Mouse (Mus musculus): ENCODE results near the gene Mex3a. TPM values are rescaled to one million over a fixed set of nuclear protein-coding genes. Genes with fewer than 3 reads are reported as not detected.

Gene Mex3a
- polyA plus RNA-seq, 1 experiment from 2014 or later, result 18.6 TPM

- peak; percentile 52 for ATAC-seq (ENCODE audit: low FRiP score, low TSS enrichment)
- Histone ChIP-seq H3K4me2 (replicated peaks; ENCODE audit: low read depth, low read length) (no peak overlapping the region), H3K36me3 (ENCODE audit: insufficient read depth, low read length) (peaks cover 77% of the 10 kb centered on the region), H3K27ac (ENCODE audit: low read length) (peak overlapping the region; percentile 52; the same call in 1 of the 2 replicates), H3K4me1 (ENCODE audit: insufficient read depth, low read length) (peaks cover 25% of the 10 kb centered on the region), H3K4me3 (ENCODE audit: low read length) (no peak overlapping the region), H3K27me3 (ENCODE audit: insufficient read depth, low read length) (no peaks in the 10 kb centered on the region), H3K9ac (replicated peaks; ENCODE audit: low read length) (peak overlapping the region; percentile 1; the same call in 1 of the 2 replicates), H3K9me3 (ENCODE audit: low read length) (no peaks in the 10 kb centered on the region)
- 43% methylated on average over 4 of the region's 4 CpGs for WGBS
Measured at GRCm38 (mm10) chr3:88561989-88562388, 29.8 kb downstream of the Mex3a start.

GRCm38 (mm10) chr3:88563442-88563841 lies 31.2 kb downstream of the Mex3a start:
- WGBS, result 36% methylated on average over 4 of the region's 4 CpGs
- Histone ChIP-seq H3K4me1 (ENCODE audit: insufficient read depth, low read length) (peaks cover 25% of the 10 kb centered on the region), H3K36me3 (ENCODE audit: insufficient read depth, low read length) (peaks cover 80% of the 10 kb centered on the region), H3K27me3 (ENCODE audit: insufficient read depth, low read length) (no peaks in the 10 kb centered on the region), H3K27ac (ENCODE audit: low read length) (peak overlapping the region; percentile 49), H3K9me3 (ENCODE audit: low read length) (no peaks in the 10 kb centered on the region), H3K9ac (replicated peaks; ENCODE audit: low read length) (no peak overlapping the region), H3K4me2 (replicated peaks; ENCODE audit: low read depth, low read length) (no peak overlapping the region), H3K4me3 (ENCODE audit: low read length) (no peak overlapping the region)
- peak; percentile 20; the same call in 1 of the 2 replicates for ATAC-seq (ENCODE audit: low FRiP score, low TSS enrichment)

- WGBS, result 37% methylated on average over 7 of the region's 7 CpGs
- Histone ChIP-seq H3K36me3 (ENCODE audit: insufficient read depth, low read length) (peaks cover 81% of the 10 kb centered on the region), H3K27ac (ENCODE audit: low read length) (peak overlapping the region; percentile 63), H3K4me2 (replicated peaks; ENCODE audit: low read depth, low read length) (no peak overlapping the region), H3K4me3 (ENCODE audit: low read length) (no peak overlapping the region), H3K9ac (replicated peaks; ENCODE audit: low read length) (no peak overlapping the region), H3K4me1 (ENCODE audit: insufficient read depth, low read length) (peaks cover 25% of the 10 kb centered on the region), H3K9me3 (ENCODE audit: low read length) (no peaks in the 10 kb centered on the region), H3K27me3 (ENCODE audit: insufficient read depth, low read length) (no peaks in the 10 kb centered on the region)
- peak; percentile 74 for ATAC-seq (ENCODE audit: low FRiP score, low TSS enrichment)
Measured at GRCm38 (mm10) chr3:88563966-88564365, 31.8 kb downstream of the Mex3a start.

- Histone ChIP-seq H3K27ac (ENCODE audit: low read length) (no peak overlapping the region), H3K27me3 (ENCODE audit: insufficient read depth, low read length) (no peaks in the 10 kb centered on the region), H3K9ac (replicated peaks; ENCODE audit: low read length) (no peak overlapping the region), H3K36me3 (ENCODE audit: insufficient read depth, low read length) (peaks cover 75% of the 10 kb centered on the region), H3K9me3 (ENCODE audit: low read length) (no peaks in the 10 kb centered on the region), H3K4me2 (replicated peaks; ENCODE audit: low read depth, low read length) (no peak overlapping the region), H3K4me1 (ENCODE audit: insufficient read depth, low read length) (peaks cover 25% of the 10 kb centered on the region), H3K4me3 (ENCODE audit: low read length) (no peak overlapping the region)
- WGBS, result 85% methylated on average over 3 of the region's 3 CpGs
- no peak for ATAC-seq (ENCODE audit: low FRiP score, low TSS enrichment)
Measured at GRCm38 (mm10) chr3:88566116-88566515, 33.9 kb downstream of the Mex3a start.

- Histone ChIP-seq H3K36me3 (ENCODE audit: insufficient read depth, low read length) (peaks cover 71% of the 10 kb centered on the region), H3K27ac (ENCODE audit: low read length) (no peak overlapping the region), H3K9ac (replicated peaks; ENCODE audit: low read length) (no peak overlapping the region), H3K4me3 (ENCODE audit: low read length) (no peak overlapping the region), H3K9me3 (ENCODE audit: low read length) (no peaks in the 10 kb centered on the region), H3K4me2 (replicated peaks; ENCODE audit: low read depth, low read length) (no peak overlapping the region), H3K4me1 (ENCODE audit: insufficient read depth, low read length) (peaks cover 22% of the 10 kb centered on the region), H3K27me3 (ENCODE audit: insufficient read depth, low read length) (no peaks in the 10 kb centered on the region)
- WGBS, result 73% methylated on average over 4 of the region's 4 CpGs
- no peak for ATAC-seq (ENCODE audit: low FRiP score, low TSS enrichment)
Measured at GRCm38 (mm10) chr3:88566536-88567061, 34.4 kb downstream of the Mex3a start.

- Histone ChIP-seq H3K27me3 (ENCODE audit: insufficient read depth, low read length) (no peaks in the 10 kb centered on the region), H3K9ac (replicated peaks; ENCODE audit: low read length) (no peak overlapping the region), H3K4me1 (ENCODE audit: insufficient read depth, low read length) (peaks cover 11% of the 10 kb centered on the region), H3K9me3 (ENCODE audit: low read length) (no peaks in the 10 kb centered on the region), H3K4me3 (ENCODE audit: low read length) (no peak overlapping the region), H3K4me2 (replicated peaks; ENCODE audit: low read depth, low read length) (no peak overlapping the region), H3K27ac (ENCODE audit: low read length) (no peak overlapping the region), H3K36me3 (ENCODE audit: insufficient read depth, low read length) (peaks cover 70% of the 10 kb centered on the region)
- ATAC-seq (ENCODE audit: low FRiP score, low TSS enrichment), result no peak
- 78% methylated on average over 6 of the region's 6 CpGs for whole genome bisulfite sequencing
Measured at GRCm38 (mm10) chr3:88567892-88568291, 35.7 kb downstream of the Mex3a start.

- no peak overlapping the region for H3K27ac ChIP-seq (ENCODE audit: low read length)
- ATAC-seq (ENCODE audit: low FRiP score, low TSS enrichment), result no peak
- H3K36me3 ChIP-seq (ENCODE audit: insufficient read depth, low read length), result peaks cover 64% of the 10 kb centered on the region
Measured at GRCm38 (mm10) chr3:88568615-88569014, 36.4 kb downstream of the Mex3a start.

GRCm38 (mm10) chr3:88569093-88569492 lies 36.9 kb downstream of the Mex3a start:
- Histone ChIP-seq H3K9me3 (ENCODE audit: low read length) (no peaks in the 10 kb centered on the region), H3K4me2 (replicated peaks; ENCODE audit: low read depth, low read length) (no peak overlapping the region), H3K27me3 (ENCODE audit: insufficient read depth, low read length) (no peaks in the 10 kb centered on the region), H3K27ac (ENCODE audit: low read length) (no peak overlapping the region), H3K36me3 (ENCODE audit: insufficient read depth, low read length) (peaks cover 61% of the 10 kb centered on the region), H3K4me1 (ENCODE audit: insufficient read depth, low read length) (no peaks in the 10 kb centered on the region), H3K4me3 (ENCODE audit: low read length) (no peak overlapping the region), H3K9ac (replicated peaks; ENCODE audit: low read length) (no peak overlapping the region)
- 96% methylated on average over 2 of the region's 2 CpGs for WGBS
- no peak for ATAC-seq (ENCODE audit: low FRiP score, low TSS enrichment)

More at GRCm38 (mm10) chr3:88568615-88569014, 36.4 kb downstream of the Mex3a start:
- WGBS, result 95% methylated on average over 2 of the region's 2 CpGs
- Histone ChIP-seq H3K4me1 (ENCODE audit: insufficient read depth, low read length) (peaks cover 4% of the 10 kb centered on the region; the same call in 1 of the 2 replicates), H3K4me2 (replicated peaks; ENCODE audit: low read depth, low read length) (no peak overlapping the region), H3K27me3 (ENCODE audit: insufficient read depth, low read length) (no peaks in the 10 kb centered on the region), H3K4me3 (ENCODE audit: low read length) (no peak overlapping the region), H3K9me3 (ENCODE audit: low read length) (no peaks in the 10 kb centered on the region), H3K9ac (replicated peaks; ENCODE audit: low read length) (no peak overlapping the region)

- H3K36me3 ChIP-seq (ENCODE audit: insufficient read depth, low read length), result peaks cover 55% of the 10 kb centered on the region
- 92% methylated on average over 5 of the region's 5 CpGs for WGBS
- no peak overlapping the region for H3K27ac ChIP-seq (ENCODE audit: low read length)
- no peak for ATAC-seq (ENCODE audit: low FRiP score, low TSS enrichment)
- no peak overlapping the region for H3K4me2 ChIP-seq (replicated peaks; ENCODE audit: low read depth, low read length)
- no peak overlapping the region for H3K4me3 ChIP-seq (ENCODE audit: low read length)
- no peaks in the 10 kb centered on the region for H3K9me3 ChIP-seq (ENCODE audit: low read length)
- H3K27me3 ChIP-seq (ENCODE audit: insufficient read depth, low read length), result no peaks in the 10 kb centered on the region
- H3K4me1 ChIP-seq (ENCODE audit: insufficient read depth, low read length), result no peaks in the 10 kb centered on the region
- no peak overlapping the region for H3K9ac ChIP-seq (replicated peaks; ENCODE audit: low read length)
Measured at GRCm38 (mm10) chr3:88569694-88570093, 37.5 kb downstream of the Mex3a start.

- ATAC-seq (ENCODE audit: low FRiP score, low TSS enrichment), result no peak
- H3K4me2 ChIP-seq (replicated peaks; ENCODE audit: low read depth, low read length), result no peak overlapping the region
Measured at GRCm38 (mm10) chr3:88570341-88570740, 38.1 kb downstream of the Mex3a start.

More at GRCm38 (mm10) chr3:88570341-88570740, 38.1 kb downstream of the Mex3a start:
- Histone ChIP-seq H3K27ac (ENCODE audit: low read length) (no peak overlapping the region), H3K4me3 (ENCODE audit: low read length) (no peak overlapping the region), H3K27me3 (ENCODE audit: insufficient read depth, low read length) (no peaks in the 10 kb centered on the region), H3K9me3 (ENCODE audit: low read length) (no peaks in the 10 kb centered on the region), H3K9ac (replicated peaks; ENCODE audit: low read length) (no peak overlapping the region), H3K36me3 (ENCODE audit: insufficient read depth, low read length) (peaks cover 48% of the 10 kb centered on the region), H3K4me1 (ENCODE audit: insufficient read depth, low read length) (no peaks in the 10 kb centered on the region)
- 91% methylated on average over 10 of the region's 10 CpGs for WGBS

All from kidney, embryonic 16.5 days (tissue).